Mouse (Mus musculus) liver, postnatal 0 days (tissue): ENCODE measurements around the gene Zmynd15. TPM values are rescaled to one million over a fixed set of nuclear protein-coding genes. Genes with fewer than 3 reads are reported as not detected.

Experiments used
- ATAC-seq: fragments of 200-750 bp; cut with Nextera tagmentation; 2 replicates; pipeline ENCODE4 v1.8.0; 2017; ENCODE audit warnings: mild to moderate bottlenecking, moderate library complexity
- DNase-seq: peaks from one replicate; pipeline ENCODE4 v3.0.0-alpha.2; 2016
- H3K27ac ChIP-seq: fragments of 300-500 bp; sonication (generic); 2 replicates; pipeline ENCODE4 v1.5.1; 2014; ENCODE audit warnings: antibody characterized with exemption, moderate library complexity, mild to moderate bottlenecking, low read depth
- H3K27me3 ChIP-seq: fragments of 300-500 bp; sonication (generic); 2 replicates; pipeline ENCODE4 v1.6.1; 2014; ENCODE audit warnings: low read length, control low read depth, mixed read lengths; ENCODE audit not compliant: insufficient read depth
- H3K36me3 ChIP-seq: fragments of 300-500 bp; sonication (generic); replicated peaks from 2 replicates; pipeline ENCODE4 v1.6.1; 2014; ENCODE audit warnings: mild to moderate bottlenecking, control low read depth, low read length, moderate library complexity, mixed read lengths; ENCODE audit not compliant: insufficient read depth
- H3K4me1 ChIP-seq: fragments of 300-500 bp; sonication (generic); 2 replicates; pipeline ENCODE4 v1.6.1; 2014; ENCODE audit warnings: antibody characterized with exemption, mild to moderate bottlenecking, control low read depth; ENCODE audit not compliant: insufficient read depth
- H3K4me2 ChIP-seq: fragments of 300-500 bp; sonication (generic); 2 replicates; pipeline ENCODE4 v1.6.1; 2014; ENCODE audit warnings: low read depth, mild to moderate bottlenecking, low read length, moderate library complexity, mixed read lengths
- H3K4me3 ChIP-seq: fragments of 300-500 bp; sonication (generic); 2 replicates; pipeline ENCODE4 v1.5.1; 2014; ENCODE audit warnings: low read depth, low read length
- H3K9ac ChIP-seq: fragments of 300-500 bp; sonication (generic); replicated peaks from 2 replicates; pipeline ENCODE4 v1.6.1; 2014; ENCODE audit warnings: mild to moderate bottlenecking, moderate library complexity
- H3K9me3 ChIP-seq: fragments of 300-500 bp; sonication (generic); 2 replicates; pipeline ENCODE4 v1.6.1; 2016; ENCODE audit warnings: mild to moderate bottlenecking, control low read depth, low read length, mixed read lengths
- CTCF ChIP-seq: sonication (generic); IDR thresholded peaks from 2 replicates; pipeline ENCODE4 v1.5.1; 2016; ENCODE audit warnings: antibody characterized with exemption, low read depth
- EP300 ChIP-seq: IDR thresholded peaks from 2 replicates; pipeline ENCODE4 v1.6.1; 2016; ENCODE audit warnings: antibody characterized with exemption, low read depth, mild to moderate bottlenecking
- WGBS: fragments of 180-500 bp; shearing (Covaris S2); extraction: QIAGEN DNeasy Blood & Tissue Kit; methylation state at CpG from one replicate; pipeline ENCODE4 v1.1.7; 2014; ENCODE audit not compliant: insufficient replicate concordance; 5-methylcytosine and 5-hydroxymethylcytosine counted together
- polyA plus RNA-seq: library from polyadenylated mRNA; unstranded; fragments of >200 nt; fragmentation: Nextera tagmentation; extraction: Ambion mirVana; gene quantifications from 2 replicates; pipeline ENCODE4 v1.2.1, GENCODE M21; 2015

Gene Zmynd15
- polyA plus RNA-seq, 1 experiment from 2014 or later: 0.70 TPM

- Histone ChIP-seq H3K4me2 (peak overlapping the region; percentile 96), H3K36me3 (peaks cover 31% of the 10 kb centered on the region), H3K4me1 (peaks cover 26% of the 10 kb centered on the region), H3K9ac (peak overlapping the region; percentile 55), H3K27ac (peak overlapping the region; percentile 88), H3K4me3 (peak overlapping the region; percentile 79), H3K9me3 (no peaks in the 10 kb centered on the region), H3K27me3 (no peaks in the 10 kb centered on the region)
- WGBS: 76% methylated on average over 3 of the region's 3 CpGs
- ATAC-seq: no peak
- no peak for TF ChIP-seq EP300
- TF ChIP-seq CTCF: no peak
- no peak for DNase-seq
Observed at GRCm38 (mm10) chr11:70433951-70434350, 25.3 kb upstream of the Zmynd15 start.

GRCm38 (mm10) chr11:70435476-70435875 is 23.8 kb upstream of the Zmynd15 start:
- Histone ChIP-seq H3K9me3 (no peaks in the 10 kb centered on the region), H3K27me3 (no peaks in the 10 kb centered on the region), H3K36me3 (peaks cover 45% of the 10 kb centered on the region), H3K4me2 (peak overlapping the region; percentile 96), H3K4me1 (peaks cover 30% of the 10 kb centered on the region), H3K27ac (peak overlapping the region; percentile 44), H3K4me3 (peak overlapping the region; percentile 79), H3K9ac (peak overlapping the region; percentile 55)
- DNase-seq (no peak), ATAC-seq (no peak)
- WGBS: 32% methylated on average over 5 of the region's 5 CpGs
- TF ChIP-seq EP300 (no peak), CTCF (no peak)

- Histone ChIP-seq H3K9ac (no peak overlapping the region), H3K27ac (peak overlapping the region; percentile 34; the same call in 1 of the 2 replicates), H3K9me3 (no peaks in the 10 kb centered on the region), H3K4me1 (peaks cover 34% of the 10 kb centered on the region), H3K4me2 (peak overlapping the region; percentile 40; the same call in 1 of the 2 replicates), H3K4me3 (no peak overlapping the region), H3K36me3 (peaks cover 49% of the 10 kb centered on the region), H3K27me3 (no peaks in the 10 kb centered on the region)
- ATAC-seq: no peak
- no peak for DNase-seq
- 33% methylated on average over 4 of the region's 6 CpGs for WGBS
- TF ChIP-seq EP300 (no peak), CTCF (no peak)
Observed at GRCm38 (mm10) chr11:70437426-70437825, 21.8 kb upstream of the Zmynd15 start.

GRCm38 (mm10) chr11:70438728-70439374 is 20.4 kb upstream of the Zmynd15 start:
- Histone ChIP-seq H3K27ac (no peak overlapping the region), H3K27me3 (no peaks in the 10 kb centered on the region), H3K4me3 (no peak overlapping the region), H3K4me1 (peaks cover 23% of the 10 kb centered on the region), H3K9ac (no peak overlapping the region), H3K4me2 (no peak overlapping the region), H3K9me3 (no peaks in the 10 kb centered on the region), H3K36me3 (peaks cover 49% of the 10 kb centered on the region)
- no peak for TF ChIP-seq EP300
- TF ChIP-seq CTCF: no peak
- 78% methylated on average over 7 of the region's 7 CpGs for WGBS
- DNase-seq (no peak), ATAC-seq (no peak)

GRCm38 (mm10) chr11:70440637-70441036 is 18.6 kb upstream of the Zmynd15 start:
- ATAC-seq (0 out of 2 replicates have a peak, but pooled peaks have one; percentile 4), DNase-seq (no peak)
- Histone ChIP-seq H3K4me3 (no peak overlapping the region), H3K4me1 (peaks cover 21% of the 10 kb centered on the region), H3K27me3 (no peaks in the 10 kb centered on the region), H3K4me2 (no peak overlapping the region), H3K36me3 (peaks cover 46% of the 10 kb centered on the region), H3K27ac (no peak overlapping the region), H3K9me3 (no peaks in the 10 kb centered on the region), H3K9ac (no peak overlapping the region)
- 60% methylated on average over 4 of the region's 4 CpGs for WGBS
- TF ChIP-seq EP300 (no peak), CTCF (no peak)

- ATAC-seq (peak; percentile 60), DNase-seq (no peak)
- TF ChIP-seq CTCF (no peak), EP300 (no peak)
- H3K4me3 ChIP-seq: no peak overlapping the region
- WGBS: 67% methylated on average over 7 of the region's 7 CpGs
- H3K36me3 ChIP-seq: peaks cover 34% of the 10 kb centered on the region
- H3K9ac ChIP-seq: no peak overlapping the region
- peaks cover 28% of the 10 kb centered on the region for H3K4me1 ChIP-seq
- H3K4me2 ChIP-seq: no peak overlapping the region
- H3K27ac ChIP-seq: peak overlapping the region; percentile 55; the same call in 1 of the 2 replicates
- H3K27me3 ChIP-seq: no peaks in the 10 kb centered on the region
- H3K9me3 ChIP-seq: no peaks in the 10 kb centered on the region
Observed at GRCm38 (mm10) chr11:70441882-70442281, 17.4 kb upstream of the Zmynd15 start.
